Mouse (Mus musculus): Measurements from ENCODE around the gene Lrmda. TPM values are rescaled to one million over a fixed set of nuclear protein-coding genes. Genes with fewer than 3 reads are reported as not detected.
A peak's percentile ranks its signal among the peaks of the same experiment; 100 is the strongest.

Gene Lrmda
- polyA plus RNA-seq, 1 experiment: 20.1 TPM

GRCm38 (mm10) chr14:22014315-22014714 lies 5.2 kb upstream of the Lrmda start:
- Histone ChIP-seq H3K4me3 (ENCODE audit: insufficient read depth, low read length) (no peak overlapping the region), H3K27ac (ENCODE audit: insufficient read depth, low read depth, low read length) (no peak overlapping the region), H3K4me1 (ENCODE audit: control insufficient read depth, insufficient read depth, low read length) (peaks cover 53% of the 10 kb centered on the region)
- TF ChIP-seq CTCF (IDR thresholded peaks at IDR 0.05; ENCODE audit: low read depth, low read length) (no peak), POLR2A (IDR thresholded peaks at IDR 0.05; ENCODE audit: borderline replicate concordance, low read depth, low read length) (no peak)

- no peak for TF ChIP-seq CTCF (IDR thresholded peaks at IDR 0.05; ENCODE audit: low read depth, low read length)
- TF ChIP-seq POLR2A (IDR thresholded peaks at IDR 0.05; ENCODE audit: borderline replicate concordance, low read depth, low read length): no peak
- Histone ChIP-seq H3K4me1 (ENCODE audit: control insufficient read depth, insufficient read depth, low read length) (peaks cover 53% of the 10 kb centered on the region), H3K4me3 (ENCODE audit: insufficient read depth, low read length) (no peak overlapping the region), H3K27ac (ENCODE audit: insufficient read depth, low read depth, low read length) (no peak overlapping the region)
These were observed 4.7 kb upstream of the Lrmda start for GRCm38 (mm10) chr14:22014781-22015180.

- no peak overlapping the region for H3K4me3 ChIP-seq (ENCODE audit: insufficient read depth, low read length)
- H3K4me1 ChIP-seq (ENCODE audit: control insufficient read depth, insufficient read depth, low read length): peaks cover 53% of the 10 kb centered on the region
- TF ChIP-seq CTCF (IDR thresholded peaks at IDR 0.05; ENCODE audit: low read depth, low read length) (no peak), POLR2A (IDR thresholded peaks at IDR 0.05; ENCODE audit: borderline replicate concordance, low read depth, low read length) (no peak)
- H3K27ac ChIP-seq (ENCODE audit: insufficient read depth, low read depth, low read length): no peak overlapping the region
These were observed 2.5 kb upstream of the Lrmda start for GRCm38 (mm10) chr14:22017011-22017410.

GRCm38 (mm10) chr14:22019949-22020845 lies 685 bp downstream of the Lrmda start:
- Histone ChIP-seq H3K27ac (ENCODE audit: insufficient read depth, low read depth, low read length) (peak overlapping the region; percentile 100), H3K4me3 (ENCODE audit: insufficient read depth, low read length) (peak overlapping the region; percentile 81), H3K4me1 (ENCODE audit: control insufficient read depth, insufficient read depth, low read length) (peaks cover 44% of the 10 kb centered on the region)
- no peak for TF ChIP-seq POLR2A (IDR thresholded peaks at IDR 0.05; ENCODE audit: borderline replicate concordance, low read depth, low read length)
- no peak for TF ChIP-seq CTCF (IDR thresholded peaks at IDR 0.05; ENCODE audit: low read depth, low read length)

- H3K27ac ChIP-seq (ENCODE audit: insufficient read depth, low read depth, low read length): peak overlapping the region; percentile 27
- TF ChIP-seq CTCF (IDR thresholded peaks at IDR 0.05; ENCODE audit: low read depth, low read length): 0 out of 2 replicates have a peak, but pooled peaks have one; percentile 11
- TF ChIP-seq POLR2A (IDR thresholded peaks at IDR 0.05; ENCODE audit: borderline replicate concordance, low read depth, low read length): no peak
- peaks cover 44% of the 10 kb centered on the region for H3K4me1 ChIP-seq (ENCODE audit: control insufficient read depth, insufficient read depth, low read length)
- H3K4me3 ChIP-seq (ENCODE audit: insufficient read depth, low read length): peak overlapping the region; percentile 81
These were observed 1.4 kb downstream of the Lrmda start for GRCm38 (mm10) chr14:22020885-22021284.

- Histone ChIP-seq H3K27ac (ENCODE audit: insufficient read depth, low read depth, low read length) (no peak overlapping the region), H3K4me3 (ENCODE audit: insufficient read depth, low read length) (no peak overlapping the region), H3K4me1 (ENCODE audit: control insufficient read depth, insufficient read depth, low read length) (peaks cover 23% of the 10 kb centered on the region)
- TF ChIP-seq POLR2A (IDR thresholded peaks at IDR 0.05; ENCODE audit: borderline replicate concordance, low read depth, low read length) (no peak), CTCF (IDR thresholded peaks at IDR 0.05; ENCODE audit: low read depth, low read length) (no peak)
These were observed 4.0 kb downstream of the Lrmda start for GRCm38 (mm10) chr14:22023533-22023932.

GRCm38 (mm10) chr14:22035900-22036299 lies 16.4 kb downstream of the Lrmda start:
- Histone ChIP-seq H3K4me1 (ENCODE audit: control insufficient read depth, insufficient read depth, low read length) (peaks cover 3% of the 10 kb centered on the region; the same call in 1 of the 2 replicates), H3K4me3 (ENCODE audit: insufficient read depth, low read length) (no peak overlapping the region), H3K27ac (ENCODE audit: insufficient read depth, low read depth, low read length) (no peak overlapping the region)
- TF ChIP-seq CTCF (IDR thresholded peaks at IDR 0.05; ENCODE audit: low read depth, low read length): no peak
- no peak for TF ChIP-seq POLR2A (IDR thresholded peaks at IDR 0.05; ENCODE audit: borderline replicate concordance, low read depth, low read length)

GRCm38 (mm10) chr14:22036338-22036737 lies 16.8 kb downstream of the Lrmda start:
- no peak for TF ChIP-seq POLR2A (IDR thresholded peaks at IDR 0.05; ENCODE audit: borderline replicate concordance, low read depth, low read length)
- no peak for TF ChIP-seq CTCF (IDR thresholded peaks at IDR 0.05; ENCODE audit: low read depth, low read length)
- no peak overlapping the region for H3K27ac ChIP-seq (ENCODE audit: insufficient read depth, low read depth, low read length)
- H3K4me3 ChIP-seq (ENCODE audit: insufficient read depth, low read length): no peak overlapping the region
- peaks cover 3% of the 10 kb centered on the region; the same call in 1 of the 2 replicates for H3K4me1 ChIP-seq (ENCODE audit: control insufficient read depth, insufficient read depth, low read length)

GRCm38 (mm10) chr14:22036802-22037497 lies 17.4 kb downstream of the Lrmda start:
- TF ChIP-seq POLR2A (IDR thresholded peaks at IDR 0.05; ENCODE audit: borderline replicate concordance, low read depth, low read length): no peak
- no peak for TF ChIP-seq CTCF (IDR thresholded peaks at IDR 0.05; ENCODE audit: low read depth, low read length)
- Histone ChIP-seq H3K4me3 (ENCODE audit: insufficient read depth, low read length) (no peak overlapping the region), H3K4me1 (ENCODE audit: control insufficient read depth, insufficient read depth, low read length) (peaks cover 5% of the 10 kb centered on the region; the same call in 1 of the 2 replicates), H3K27ac (ENCODE audit: insufficient read depth, low read depth, low read length) (no peak overlapping the region)
